Mouse (Mus musculus) midbrain, embryonic 15.5 days (tissue): ENCODE data around the gene Lrrc30. TPM values are rescaled to one million over a fixed set of nuclear protein-coding genes. Genes with fewer than 3 reads are reported as not detected.

ENCODE experiments used
- polyA plus RNA-seq: library from polyadenylated mRNA; unstranded; fragments of >200 nt; fragmentation: Nextera tagmentation; extraction: Ambion mirVana; gene quantifications from 2 replicates; pipeline ENCODE4 v1.2.1, GENCODE M21; 2015

Lrrc30 gene
- polyA plus RNA-seq, 1 experiment from 2014 or later: not detected

Other genes starting within 250 kb of the Lrrc30 start
- 6.5 and 8.6 TPM in 2 replicates for gene Lama1, start 64.5 kb upstream of the Lrrc30 start, polyA plus RNA-seq